Mouse (Mus musculus): ENCODE results near the gene Olfr167. TPM values are rescaled to one million over a fixed set of nuclear protein-coding genes. Genes with fewer than 3 reads are reported as not detected.

The Olfr167 gene
- polyA plus RNA-seq, 1 experiment, result not detected

DNA sequence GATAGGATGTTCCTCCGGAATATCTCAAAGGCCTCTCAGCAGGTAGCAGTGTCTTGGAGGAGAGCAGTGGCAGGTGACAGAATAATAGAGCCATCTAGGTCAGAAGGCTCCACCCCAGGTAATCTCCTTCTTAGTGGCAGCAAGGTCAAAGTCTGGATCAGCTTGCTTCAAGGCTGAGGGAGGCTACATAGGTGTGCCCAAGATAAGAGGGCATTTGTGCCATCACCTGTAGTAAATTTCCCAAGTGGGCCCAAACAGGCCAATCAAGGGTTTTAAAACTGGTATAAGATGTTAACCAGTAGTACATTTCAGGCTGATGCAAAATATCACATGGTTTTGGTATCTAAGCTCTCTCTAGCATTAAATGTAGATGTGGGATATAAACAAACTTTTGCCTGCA lies 57.7 kb downstream of the Olfr167 start:
- H3K36me3 ChIP-seq (ENCODE audit: control insufficient read depth, insufficient read depth), result no peaks in the 10 kb centered on the region
- no peaks in the 10 kb centered on the region for H3K27me3 ChIP-seq (ENCODE audit: control insufficient read depth, insufficient read depth, insufficient read length)
- H3K79me3 ChIP-seq (ENCODE audit: low read depth), result no peaks in the 10 kb centered on the region
- H3K79me2 ChIP-seq (ENCODE audit: control insufficient read depth, insufficient read depth), result no peaks in the 10 kb centered on the region
- H3ac ChIP-seq (ENCODE audit: control insufficient read depth, insufficient read length, low read depth), result no peak overlapping the region
- H3K4me3 ChIP-seq (ENCODE audit: insufficient read depth, poor library complexity, severe bottlenecking), result no peak overlapping the region
- no peak for TF ChIP-seq MAX (IDR thresholded peaks at IDR 0.05)
- no peak for TF ChIP-seq FOSL1 (IDR thresholded peaks at IDR 0.05; ENCODE audit: insufficient read depth, low read length, poor library complexity, severe bottlenecking)
- TF ChIP-seq USF1 (IDR thresholded peaks at IDR 0.05; ENCODE audit: low read depth), result no peak
- no peak for TF ChIP-seq CEBPB (IDR thresholded peaks at IDR 0.05; ENCODE audit: low read depth)
- TF ChIP-seq MYOG (IDR thresholded peaks at IDR 0.05; ENCODE audit: control insufficient read depth, extremely low read depth, insufficient read length), result no peak
- TF ChIP-seq MYOD1 (IDR thresholded peaks at IDR 0.05; ENCODE audit: control insufficient read depth, insufficient read length, low read depth), result no peak
- no peak for TF ChIP-seq CTCF (IDR thresholded peaks at IDR 0.05; ENCODE audit: control insufficient read depth, insufficient read depth, insufficient read length)

Other genes with a start within 250 kb of the Olfr167 start
- not detected for gene Olfr164, start 208.2 kb downstream of the Olfr167 start, polyA plus RNA-seq (2012; fragmentation: generic; extraction: Trizol)
- gene Olfr165, start 99.1 kb downstream of the Olfr167 start, polyA plus RNA-seq (2012; fragmentation: generic; extraction: Trizol), result not detected
- not detected for gene Olfr166, start 38.6 kb downstream of the Olfr167 start, polyA plus RNA-seq (2012; fragmentation: generic; extraction: Trizol)
- gene Olfr168, start 13.3 kb upstream of the Olfr167 start, polyA plus RNA-seq (2012; fragmentation: generic; extraction: Trizol), result not detected
- gene Olfr169, start 49.5 kb upstream of the Olfr167 start, polyA plus RNA-seq (2012; fragmentation: generic; extraction: Trizol), result not detected
- gene Olfr170, start 89.6 kb upstream of the Olfr167 start, polyA plus RNA-seq (2012; fragmentation: generic; extraction: Trizol), result not detected
- gene Olfr171, start 107.7 kb upstream of the Olfr167 start, polyA plus RNA-seq (2012; fragmentation: generic; extraction: Trizol), result not detected
- gene Lamp3, start 184.1 kb upstream of the Olfr167 start, polyA plus RNA-seq (2012; fragmentation: generic; extraction: Trizol), result not detected
- 0.30 TPM for gene B3gnt5, start 237.9 kb upstream of the Olfr167 start, polyA plus RNA-seq (2012; fragmentation: generic; extraction: Trizol)